Mouse (Mus musculus) kidney, adult 2 months (tissue): Measurements from ENCODE around the gene Cmtm7. TPM values are rescaled to one million over a fixed set of nuclear protein-coding genes. Genes with fewer than 3 reads are reported as not detected.
A peak's percentile ranks its signal among the peaks of the same experiment; 100 is the strongest.

ENCODE experiments used
- DNase-seq: peaks from one replicate; pipeline ENCODE4 v3.0.0; 2021
- H3K27ac ChIP-seq: fragments of 200-500 bp; 2 replicates; pipeline ENCODE4 v1.5.1; 2012; ENCODE audit warnings: low read depth, low read length, control low read depth, inconsistent platforms; ENCODE audit not compliant: insufficient read depth
- H3K27me3 ChIP-seq: fragments of 200-500 bp; replicated peaks from 2 replicates; pipeline ENCODE4 v1.6.1; 2012; ENCODE audit warnings: mild to moderate bottlenecking, moderate library complexity, low read length, inconsistent platforms; ENCODE audit not compliant: control insufficient read depth, insufficient read depth
- H3K36me3 ChIP-seq: fragments of 200-500 bp; 2 replicates; pipeline ENCODE4 v1.6.1; 2012; ENCODE audit warnings: mild to moderate bottlenecking, moderate library complexity, low read length, inconsistent platforms; ENCODE audit not compliant: control insufficient read depth, insufficient read depth
- H3K4me1 ChIP-seq: fragments of 200-500 bp; 2 replicates; pipeline ENCODE4 v1.6.1; 2011; ENCODE audit warnings: low read length; ENCODE audit not compliant: control insufficient read depth, insufficient read depth
- H3K4me3 ChIP-seq: fragments of 200-500 bp; 2 replicates; pipeline ENCODE4 v1.5.1; 2011; ENCODE audit warnings: mild to moderate bottlenecking, low read depth, low read length, control low read depth; ENCODE audit not compliant: insufficient read depth
- CTCF ChIP-seq: fragments of 200-500 bp; conservative IDR thresholded peaks from 2 replicates; pipeline ENCODE4 v1.5.1; 2011; ENCODE audit warnings: low read depth, mild to moderate bottlenecking, control low read depth, low read length, moderate library complexity, mixed read lengths; ENCODE audit not compliant: insufficient read depth, insufficient read length
- POLR2A ChIP-seq: fragments of 200-500 bp; IDR thresholded peaks from one replicate; pipeline ENCODE4 v1.6.1; 2011; ENCODE audit warnings: low read depth, low read length, control low read depth
- WGBS: fragments of 180-500 bp; shearing (Covaris S2); methylation state at CpG from one replicate; pipeline ENCODE4 v1.1.7; 2018; 5-methylcytosine and 5-hydroxymethylcytosine counted together
- polyA plus RNA-seq: library from polyadenylated mRNA; depleted of rRNA; stranded (reverse); fragments of >200 nt; gene quantifications from 2 replicates; pipeline ENCODE4 v1.2.3, GENCODE M21; 2012

Gene Cmtm7
- polyA plus RNA-seq, 1 experiment = 58.2 TPM

DNA sequence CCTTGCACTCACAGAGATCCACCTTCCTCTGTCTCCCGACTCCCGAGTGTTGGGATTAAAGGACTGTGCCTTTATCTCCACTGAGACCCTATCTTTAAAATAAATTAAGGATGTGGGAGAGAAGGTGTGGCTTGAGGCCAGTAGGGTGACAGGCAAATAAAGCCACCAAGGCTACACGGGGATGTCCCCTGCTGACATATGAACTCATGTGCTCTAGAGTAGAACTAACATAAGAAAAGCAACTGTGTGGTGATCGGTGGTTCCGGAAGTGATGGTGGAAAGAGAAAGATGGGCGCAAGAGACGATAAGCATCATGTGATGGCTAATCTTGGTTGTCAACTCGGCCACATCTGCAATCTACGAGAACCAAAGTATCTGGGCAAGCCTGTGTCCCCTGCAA, 29.3 kb downstream of the Cmtm7 start:
- WGBS = 67% methylated on average over 9 of the region's 9 CpGs
- H3K4me3 ChIP-seq = no peak overlapping the region
- H3K4me1 ChIP-seq = no peaks in the 10 kb centered on the region
- DNase-seq = no peak
- H3K27me3 ChIP-seq = no peaks in the 10 kb centered on the region
- H3K36me3 ChIP-seq = no peaks in the 10 kb centered on the region
- no peak overlapping the region for H3K27ac ChIP-seq
- no peak for TF ChIP-seq CTCF
- no peak for TF ChIP-seq POLR2A

DNA sequence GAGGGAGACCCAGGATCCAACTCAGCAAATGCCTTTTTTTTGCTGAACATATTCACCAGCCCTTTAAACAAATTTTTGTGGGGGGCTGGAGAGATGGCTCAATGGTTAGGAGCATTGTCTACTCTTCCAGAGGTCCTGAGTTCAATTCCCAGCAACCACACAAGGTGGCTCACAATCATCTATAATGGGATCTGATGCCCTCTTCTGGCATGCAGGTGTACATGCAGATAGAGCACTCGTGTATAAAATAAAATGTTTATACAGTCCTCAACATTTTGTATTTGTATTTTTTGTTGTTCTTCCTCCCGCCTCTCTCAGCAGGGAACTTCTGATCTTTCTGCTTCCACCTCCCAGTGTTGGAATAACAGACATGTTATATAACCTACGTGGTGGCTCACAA, 30.1 kb downstream of the Cmtm7 start:
- no peaks in the 10 kb centered on the region for H3K36me3 ChIP-seq
- no peaks in the 10 kb centered on the region for H3K27me3 ChIP-seq
- WGBS = 84% methylated on average over 3 of the region's 3 CpGs
- no peak for TF ChIP-seq POLR2A
- no peak for DNase-seq
- H3K4me1 ChIP-seq = no peaks in the 10 kb centered on the region
- no peak overlapping the region for H3K27ac ChIP-seq
- no peak overlapping the region for H3K4me3 ChIP-seq

DNA sequence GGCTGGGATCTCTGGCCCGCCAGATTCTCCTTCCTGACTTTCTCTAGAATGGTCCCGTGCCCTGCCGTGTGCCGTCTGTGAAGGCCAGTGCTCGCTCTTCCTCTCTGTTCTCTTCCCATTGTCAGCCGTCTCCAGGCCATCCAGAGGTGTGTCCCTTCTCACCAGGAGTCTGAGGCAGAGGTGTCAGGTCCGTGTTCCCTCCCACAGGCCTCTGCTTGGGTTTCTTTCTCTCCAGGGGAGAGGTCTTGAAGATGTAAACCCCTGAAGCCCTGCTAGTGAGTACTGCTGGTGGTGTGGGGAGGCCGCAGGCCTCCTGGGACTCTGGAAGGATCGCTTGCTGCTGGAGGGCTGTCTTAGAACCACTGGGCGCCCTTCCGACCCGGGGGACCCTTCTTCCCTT, 34.2 kb downstream of the Cmtm7 start:
- no peak for DNase-seq
- no peaks in the 10 kb centered on the region for H3K27me3 ChIP-seq
- no peak overlapping the region for H3K4me3 ChIP-seq
- TF ChIP-seq POLR2A (no peak), CTCF (no peak)
- no peak overlapping the region for H3K27ac ChIP-seq
- peaks cover 1% of the 10 kb centered on the region; the same call in 1 of the 2 replicates for H3K36me3 ChIP-seq
- WGBS = 82% methylated on average over 12 of the region's 12 CpGs
- H3K4me1 ChIP-seq = no peaks in the 10 kb centered on the region

DNA sequence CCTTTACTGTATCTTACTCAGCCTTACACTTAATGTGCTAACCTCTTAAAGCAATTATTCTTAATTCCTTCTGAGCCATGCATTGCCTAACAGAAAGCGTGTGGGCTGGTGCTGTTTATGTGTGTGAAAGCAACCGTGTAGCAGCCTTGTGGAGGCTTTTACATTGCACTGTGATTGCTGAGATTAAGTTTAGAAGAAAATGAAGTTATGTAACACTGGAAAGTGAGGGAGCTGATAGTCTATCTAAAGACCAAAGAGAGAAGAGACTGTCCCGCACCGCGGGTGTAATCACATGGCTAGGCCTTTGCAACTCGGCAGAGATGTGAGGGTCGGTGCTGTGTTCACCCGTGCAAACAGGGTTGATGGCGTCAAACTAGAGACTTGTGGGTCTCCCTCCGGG, 34.6 kb downstream of the Cmtm7 start:
- TF ChIP-seq POLR2A (no peak), CTCF (no peak)
- Histone ChIP-seq H3K27me3 (no peaks in the 10 kb centered on the region), H3K36me3 (peaks cover 1% of the 10 kb centered on the region; the same call in 1 of the 2 replicates), H3K4me1 (no peaks in the 10 kb centered on the region), H3K4me3 (no peak overlapping the region), H3K27ac (no peak overlapping the region)
- no peak for DNase-seq
- 61% methylated on average over 10 of the region's 10 CpGs for WGBS

DNA sequence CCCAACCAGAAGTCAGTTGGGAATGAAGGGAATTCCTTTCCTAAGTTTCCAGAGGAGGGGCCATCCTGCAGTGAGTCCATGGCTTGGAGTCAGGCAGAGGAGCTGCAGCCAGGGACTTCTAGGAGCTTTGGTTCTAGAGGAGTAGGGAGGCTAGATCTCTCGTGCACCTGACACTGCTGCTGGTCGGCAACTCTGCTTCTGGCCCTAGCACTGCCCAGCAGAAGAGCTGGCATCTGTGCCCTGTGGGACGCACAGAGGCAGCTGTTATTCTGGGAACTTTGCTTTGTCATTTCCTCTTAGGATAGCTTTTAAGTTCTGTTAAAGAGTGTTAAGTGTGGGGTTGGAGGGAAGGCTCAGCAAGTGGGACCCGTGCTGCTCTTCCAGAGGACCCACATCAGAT, 36.0 kb downstream of the Cmtm7 start:
- no peaks in the 10 kb centered on the region for H3K27me3 ChIP-seq
- no peak overlapping the region for H3K4me3 ChIP-seq
- no peak for TF ChIP-seq CTCF
- TF ChIP-seq POLR2A = no peak
- 65% methylated on average over 4 of the region's 4 CpGs for WGBS
- no peaks in the 10 kb centered on the region for H3K4me1 ChIP-seq
- no peak overlapping the region for H3K27ac ChIP-seq
- DNase-seq = no peak
- peaks cover 1% of the 10 kb centered on the region; the same call in 1 of the 2 replicates for H3K36me3 ChIP-seq

DNA sequence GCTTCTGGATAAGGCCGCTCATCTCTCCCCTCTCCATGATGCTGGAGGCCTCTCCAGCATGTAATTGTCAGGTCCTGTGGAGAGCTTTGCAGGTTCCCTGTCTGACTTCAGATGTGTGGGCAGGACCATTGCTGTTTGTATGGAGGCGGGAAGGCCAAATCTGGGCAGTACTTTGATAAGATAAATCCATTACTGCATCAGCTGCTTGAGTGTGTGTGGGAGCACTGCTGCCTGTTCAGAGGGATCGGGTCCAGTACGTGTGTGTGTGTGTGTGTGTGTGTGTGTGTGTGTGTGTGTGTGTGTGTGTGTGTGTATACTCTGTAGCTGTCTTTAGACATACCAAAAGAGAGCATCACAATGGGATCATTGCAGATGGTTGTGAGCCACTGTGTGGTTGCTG, 36.5 kb downstream of the Cmtm7 start:
- no peak overlapping the region for H3K27ac ChIP-seq
- H3K4me3 ChIP-seq = no peak overlapping the region
- TF ChIP-seq POLR2A (no peak), CTCF (no peak)
- no peak for DNase-seq
- H3K27me3 ChIP-seq = no peaks in the 10 kb centered on the region
- H3K36me3 ChIP-seq = peaks cover 1% of the 10 kb centered on the region; the same call in 1 of the 2 replicates
- WGBS = 78% methylated on average over 4 of the region's 4 CpGs
- no peaks in the 10 kb centered on the region for H3K4me1 ChIP-seq

DNA sequence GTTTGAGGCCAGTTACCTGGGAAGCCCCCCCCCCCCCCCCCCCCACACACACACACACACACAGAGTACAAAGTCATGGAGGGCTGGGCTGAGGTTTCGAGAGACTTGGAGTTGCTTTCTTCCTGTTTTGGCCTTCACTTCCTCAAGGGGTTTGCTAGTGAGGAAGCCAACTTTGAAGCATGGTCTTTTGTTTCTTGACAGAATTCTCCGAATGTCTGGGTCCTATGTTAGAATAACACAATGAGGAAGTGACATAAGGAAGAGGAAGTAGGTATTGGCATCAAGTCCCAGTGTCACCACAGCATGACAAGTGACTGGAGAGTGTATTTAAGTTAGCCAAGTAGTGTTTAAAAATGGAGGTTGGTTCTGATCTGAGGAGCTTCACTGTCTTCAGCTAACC, 38.9 kb downstream of the Cmtm7 start:
- WGBS = 51% methylated on average over 2 of the region's 2 CpGs
- DNase-seq = peak; percentile 30

DNA sequence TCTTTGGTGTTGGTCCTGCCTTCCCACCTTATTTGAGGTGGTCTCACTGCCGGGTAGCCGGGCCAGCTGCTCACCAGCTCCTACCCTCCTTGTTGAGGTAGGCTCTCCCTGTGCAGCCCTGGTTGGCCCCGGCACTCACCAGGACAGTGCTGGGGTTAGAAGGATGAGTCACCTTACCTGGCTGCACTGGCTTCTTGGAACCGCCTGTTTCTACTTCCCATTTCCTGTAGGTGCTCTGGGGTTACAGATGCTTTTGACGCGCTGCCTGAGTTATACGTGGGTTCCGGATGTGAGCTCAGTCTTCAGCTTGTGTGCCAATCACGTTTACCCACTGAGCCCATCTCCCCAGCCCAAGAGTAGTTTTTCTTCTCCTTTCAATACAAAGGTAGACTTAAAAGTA, 41.3 kb downstream of the Cmtm7 start:
- H3K27ac ChIP-seq = no peak overlapping the region
- H3K27me3 ChIP-seq = no peaks in the 10 kb centered on the region
- WGBS = 83% methylated on average over 9 of the region's 9 CpGs
- TF ChIP-seq POLR2A (no peak), CTCF (no peak)
- no peaks in the 10 kb centered on the region for H3K36me3 ChIP-seq
- no peak for DNase-seq
- H3K4me1 ChIP-seq = peaks cover 4% of the 10 kb centered on the region; the same call in 1 of the 2 replicates
- H3K4me3 ChIP-seq = no peak overlapping the region

More for the DNA sequence above, 38.9 kb downstream of the Cmtm7 start:
- peaks cover 1% of the 10 kb centered on the region; the same call in 1 of the 2 replicates for H3K36me3 ChIP-seq
- no peak for TF ChIP-seq CTCF
- TF ChIP-seq POLR2A = no peak
- no peak overlapping the region for H3K27ac ChIP-seq
- H3K4me1 ChIP-seq = no peaks in the 10 kb centered on the region
- H3K4me3 ChIP-seq = no peak overlapping the region
- H3K27me3 ChIP-seq = no peaks in the 10 kb centered on the region
